Mouse (Mus musculus) small intestine, adult 2 months (tissue): ENCODE results near the gene Arhgap22. TPM values are rescaled to one million over a fixed set of nuclear protein-coding genes. Genes with fewer than 3 reads are reported as not detected.
A peak's percentile ranks its signal among the peaks of the same experiment; 100 is the strongest.

Experiments used
- H3K27ac ChIP-seq: fragments of 200-500 bp; 2 replicates; pipeline ENCODE4 v1.5.1; 2012; ENCODE audit warnings: low read depth, low read length, control low read depth, inconsistent platforms; ENCODE audit not compliant: insufficient read depth
- H3K27me3 ChIP-seq: fragments of 200-500 bp; 2 replicates; pipeline ENCODE4 v1.6.1; 2012; ENCODE audit warnings: mild to moderate bottlenecking, moderate library complexity, low read length, inconsistent platforms; ENCODE audit not compliant: control insufficient read depth, insufficient read depth
- H3K36me3 ChIP-seq: fragments of 200-500 bp; 2 replicates; pipeline ENCODE4 v1.6.1; 2012; ENCODE audit warnings: mild to moderate bottlenecking, low read length, control low read depth, inconsistent platforms; ENCODE audit not compliant: control insufficient read depth, insufficient read depth
- H3K4me1 ChIP-seq: fragments of 200-500 bp; 2 replicates; pipeline ENCODE4 v1.6.1; 2012; ENCODE audit warnings: low read length, inconsistent platforms, mixed read lengths; ENCODE audit not compliant: control insufficient read depth, insufficient read depth, insufficient read length
- H3K4me3 ChIP-seq: fragments of 200-500 bp; 2 replicates; pipeline ENCODE4 v1.5.1; 2012; ENCODE audit warnings: low read depth, mild to moderate bottlenecking, control low read depth, inconsistent platforms, low read length, moderate library complexity
- CTCF ChIP-seq: fragments of 200-500 bp; IDR thresholded peaks from 2 replicates; pipeline ENCODE4 v1.5.1; 2012; ENCODE audit warnings: low read depth, mild to moderate bottlenecking, control low read depth, inconsistent platforms, low read length, moderate library complexity, mixed read lengths; ENCODE audit not compliant: insufficient replicate concordance, insufficient read length; ENCODE audit errors: extremely low read depth
- POLR2A ChIP-seq: fragments of 200-500 bp; IDR thresholded peaks from 2 replicates; pipeline ENCODE4 v1.6.1; 2012; ENCODE audit warnings: low read depth, mild to moderate bottlenecking, control low read depth, inconsistent platforms, low read length, moderate library complexity
- WGBS: fragments of 180-500 bp; shearing (Covaris S2); methylation state at CpG from one replicate; pipeline ENCODE4 v1.1.7; 2018; 5-methylcytosine and 5-hydroxymethylcytosine counted together
- polyA plus RNA-seq: library from polyadenylated mRNA; depleted of rRNA; stranded (reverse); fragments of >200 nt; gene quantifications from 2 replicates; pipeline ENCODE4 v1.2.3, GENCODE M21; 2012

Gene Arhgap22
- polyA plus RNA-seq, 1 experiment, result 3.6 TPM

- Histone ChIP-seq H3K4me1 (no peaks in the 10 kb centered on the region; the same call in 1 of the 2 replicates), H3K4me3 (no peak overlapping the region), H3K27me3 (no peaks in the 10 kb centered on the region), H3K27ac (no peak overlapping the region), H3K36me3 (peaks cover 7% of the 10 kb centered on the region)
- TF ChIP-seq POLR2A (no peak), CTCF (no peak)
- WGBS, result 79% methylated on average over 3 of the region's 3 CpGs
Measured at GRCm38 (mm10) chr14:33377211-33377610, 163.4 kb downstream of the Arhgap22 start.

GRCm38 (mm10) chr14:33378723-33379122, 164.9 kb downstream of the Arhgap22 start:
- Histone ChIP-seq H3K4me3 (no peak overlapping the region), H3K36me3 (peaks cover 11% of the 10 kb centered on the region), H3K27ac (no peak overlapping the region), H3K4me1 (no peaks in the 10 kb centered on the region; the same call in 1 of the 2 replicates), H3K27me3 (no peaks in the 10 kb centered on the region)
- 84% methylated on average over 5 of the region's 5 CpGs for WGBS
- no peak for TF ChIP-seq CTCF
- no peak for TF ChIP-seq POLR2A

- H3K27me3 ChIP-seq, result no peaks in the 10 kb centered on the region
- H3K27ac ChIP-seq, result no peak overlapping the region
- no peaks in the 10 kb centered on the region for H3K4me1 ChIP-seq
- H3K4me3 ChIP-seq, result no peak overlapping the region
- 76% methylated on average over 6 of the region's 6 CpGs for WGBS
- no peak for TF ChIP-seq POLR2A
- no peak for TF ChIP-seq CTCF
- peaks cover 20% of the 10 kb centered on the region for H3K36me3 ChIP-seq
Measured at GRCm38 (mm10) chr14:33380830-33381457, 167.1 kb downstream of the Arhgap22 start.

DNA sequence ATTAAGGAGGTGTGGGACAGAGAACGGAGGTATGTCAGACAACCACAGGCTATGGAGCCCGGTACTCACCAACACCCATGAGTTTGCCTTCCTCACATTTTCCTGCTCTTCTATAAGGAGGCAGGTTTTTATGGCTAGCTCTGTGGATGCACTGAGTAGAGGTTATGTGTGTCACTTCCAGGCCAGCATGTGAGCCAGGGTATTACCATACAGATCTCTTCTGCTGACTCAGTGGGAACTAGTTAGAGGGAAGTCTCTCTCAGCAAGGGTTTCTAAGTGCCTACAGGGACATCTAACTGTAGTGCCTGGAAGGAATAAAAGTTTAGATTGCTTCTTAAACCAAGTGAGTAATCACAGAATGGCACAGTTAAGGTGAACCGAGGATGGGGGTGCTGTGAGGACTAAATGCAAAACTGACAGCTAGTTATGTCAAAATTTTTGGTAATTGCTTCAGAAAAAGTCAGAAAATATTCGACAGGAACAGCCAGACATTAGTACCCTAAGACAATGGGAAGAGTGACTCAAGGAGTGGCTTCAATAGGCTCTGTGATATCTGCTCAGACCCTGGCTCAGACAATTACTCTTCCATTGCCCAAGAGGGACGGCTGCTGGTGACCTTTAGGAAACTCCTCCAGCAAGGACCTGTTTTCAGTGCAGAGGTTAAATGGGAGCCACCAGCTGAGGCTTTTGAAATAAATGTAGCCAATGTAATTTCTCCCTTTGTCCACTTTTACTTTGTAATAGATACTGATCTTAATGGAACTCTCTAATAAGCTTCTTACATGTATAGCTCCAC, 184.4 kb downstream of the Arhgap22 start:
- H3K27ac ChIP-seq, result no peak overlapping the region
- WGBS, result 85% methylated on average over 5 of the region's 5 CpGs
- H3K27me3 ChIP-seq, result no peaks in the 10 kb centered on the region
- no peak overlapping the region for H3K4me3 ChIP-seq
- H3K4me1 ChIP-seq, result no peaks in the 10 kb centered on the region
- no peak for TF ChIP-seq CTCF
- TF ChIP-seq POLR2A, result no peak
- peaks cover 7% of the 10 kb centered on the region for H3K36me3 ChIP-seq

GRCm38 (mm10) chr14:33400019-33400418, 186.2 kb downstream of the Arhgap22 start:
- H3K27me3 ChIP-seq, result no peaks in the 10 kb centered on the region
- WGBS, result 87% methylated on average over 3 of the region's 3 CpGs
- H3K27ac ChIP-seq, result no peak overlapping the region
- no peaks in the 10 kb centered on the region for H3K4me1 ChIP-seq
- peaks cover 7% of the 10 kb centered on the region for H3K36me3 ChIP-seq
- TF ChIP-seq POLR2A (no peak), CTCF (no peak)
- no peak overlapping the region for H3K4me3 ChIP-seq

DNA sequence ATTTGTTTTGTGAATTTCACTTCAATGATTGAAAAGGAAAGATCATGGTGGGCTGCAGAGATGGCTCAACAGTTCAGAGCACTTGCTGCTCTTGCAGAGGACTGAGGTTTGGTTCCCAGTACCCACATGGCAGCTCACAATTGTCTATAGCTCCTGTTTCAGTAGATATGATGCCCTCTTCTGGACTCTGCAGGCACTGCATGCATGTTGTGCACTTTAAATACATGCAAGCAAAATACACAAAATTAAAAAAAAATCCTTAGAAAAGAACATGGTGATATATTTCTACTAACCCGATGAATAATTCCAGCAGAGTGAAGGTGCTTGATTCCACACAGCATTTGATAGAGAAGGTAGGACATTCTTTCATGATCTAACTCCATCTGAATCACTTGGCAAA, 188.5 kb downstream of the Arhgap22 start:
- no peak overlapping the region for H3K4me3 ChIP-seq
- WGBS, result 94% methylated on average over 1 of the region's 1 CpGs
- peak; percentile 38; the same call in 1 of the 2 replicates for TF ChIP-seq CTCF
- TF ChIP-seq POLR2A, result no peak
- no peaks in the 10 kb centered on the region for H3K27me3 ChIP-seq
- H3K4me1 ChIP-seq, result no peaks in the 10 kb centered on the region
- H3K36me3 ChIP-seq, result peaks cover 7% of the 10 kb centered on the region
- H3K27ac ChIP-seq, result no peak overlapping the region

DNA sequence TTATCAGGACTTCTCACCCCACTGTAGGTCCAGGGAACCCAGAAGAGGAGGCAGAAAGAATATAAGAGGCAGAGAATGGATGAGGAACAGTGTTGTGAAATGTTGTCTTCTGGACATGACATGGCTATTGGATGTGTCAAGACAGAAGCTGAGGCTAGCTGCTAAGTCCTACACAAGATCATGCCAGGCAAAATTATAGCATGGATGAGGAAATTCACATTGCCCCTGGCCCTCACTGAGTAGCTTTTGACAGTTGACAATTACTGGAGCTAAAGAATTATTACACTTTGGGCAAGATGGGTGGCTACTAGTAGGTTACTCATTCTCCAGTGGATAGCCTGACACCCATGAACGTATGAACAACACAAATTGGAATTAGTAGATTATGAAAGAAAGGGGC, 201.9 kb downstream of the Arhgap22 start:
- no peak overlapping the region for H3K27ac ChIP-seq
- peaks cover 2% of the 10 kb centered on the region; the same call in 1 of the 2 replicates for H3K4me1 ChIP-seq
- H3K36me3 ChIP-seq, result no peaks in the 10 kb centered on the region
- H3K27me3 ChIP-seq, result no peaks in the 10 kb centered on the region
- H3K4me3 ChIP-seq, result no peak overlapping the region
- 79% methylated on average over 1 of the region's 1 CpGs for WGBS
- TF ChIP-seq POLR2A (no peak), CTCF (no peak)
